Mouse (Mus musculus) forebrain, embryonic 12.5 days (tissue): Measurements from ENCODE around the gene Ccl22. TPM values are rescaled to one million over a fixed set of nuclear protein-coding genes. Genes with fewer than 3 reads are reported as not detected.

Experiments used
- ATAC-seq: fragments of 200-750 bp; cut with Nextera tagmentation; 2 replicates; pipeline ENCODE4 v1.8.0; 2017; ENCODE audit warnings: moderate TSS enrichment; ENCODE audit not compliant: low FRiP score
- H3K27ac ChIP-seq: fragments of 300-500 bp; sonication (generic); 2 replicates; pipeline ENCODE4 v1.5.1; 2016; ENCODE audit warnings: mild to moderate bottlenecking
- H3K27me3 ChIP-seq: fragments of 300-500 bp; sonication (generic); 2 replicates; pipeline ENCODE4 v1.6.1; 2016; ENCODE audit warnings: mild to moderate bottlenecking
- H3K36me3 ChIP-seq: fragments of 300-500 bp; sonication (generic); replicated peaks from 2 replicates; pipeline ENCODE4 v1.6.1; 2016; ENCODE audit warnings: mild to moderate bottlenecking
- H3K4me1 ChIP-seq: fragments of 300-500 bp; sonication (generic); 2 replicates; pipeline ENCODE4 v1.6.1; 2016
- H3K4me2 ChIP-seq: fragments of 300-500 bp; sonication (generic); 2 replicates; pipeline ENCODE4 v1.6.1; 2016; ENCODE audit warnings: mild to moderate bottlenecking, moderate library complexity
- H3K4me3 ChIP-seq: fragments of 300-500 bp; sonication (generic); replicated peaks from 2 replicates; pipeline ENCODE4 v1.5.1; 2016; ENCODE audit warnings: mild to moderate bottlenecking
- H3K9ac ChIP-seq: fragments of 300-500 bp; sonication (generic); 2 replicates; pipeline ENCODE4 v1.6.1; 2016; ENCODE audit warnings: mild to moderate bottlenecking
- H3K9me3 ChIP-seq: fragments of 300-500 bp; sonication (generic); 2 replicates; pipeline ENCODE4 v1.6.1; 2016
- WGBS: fragments of 180-500 bp; shearing (Covaris S2); methylation state at CpG from one replicate; pipeline ENCODE4 v1.1.7; 2016; 5-methylcytosine and 5-hydroxymethylcytosine counted together
- polyA plus RNA-seq: library from polyadenylated mRNA; unstranded; fragments of >200 nt; fragmentation: Nextera tagmentation; extraction: Ambion mirVana; gene quantifications from 2 replicates; pipeline ENCODE4 v1.2.1, GENCODE M21; 2016

The Ccl22 gene
- polyA plus RNA-seq, 1 experiment from 2014 or later: not detected

- no peak for ATAC-seq
- H3K27ac ChIP-seq: no peak overlapping the region
- no peaks in the 10 kb centered on the region for H3K36me3 ChIP-seq
- H3K4me1 ChIP-seq: no peaks in the 10 kb centered on the region
- H3K9me3 ChIP-seq: no peaks in the 10 kb centered on the region
- H3K4me3 ChIP-seq: no peak overlapping the region
- no peak overlapping the region for H3K9ac ChIP-seq
- no peaks in the 10 kb centered on the region for H3K27me3 ChIP-seq
- WGBS: 85% methylated on average over 3 of the region's 3 CpGs
- no peak overlapping the region for H3K4me2 ChIP-seq
Measured at GRCm38 (mm10) chr8:94740591-94740990, 4.8 kb upstream of the Ccl22 start.

GRCm38 (mm10) chr8:94741726-94742125, 3.7 kb upstream of the Ccl22 start:
- WGBS: 94% methylated on average over 4 of the region's 4 CpGs

GRCm38 (mm10) chr8:94744484-94744883, 906 bp upstream of the Ccl22 start:
- no peak overlapping the region for H3K27ac ChIP-seq
- H3K9me3 ChIP-seq: no peaks in the 10 kb centered on the region
- no peak overlapping the region for H3K4me2 ChIP-seq
- H3K4me1 ChIP-seq: no peaks in the 10 kb centered on the region
- H3K9ac ChIP-seq: no peak overlapping the region
- H3K36me3 ChIP-seq: no peaks in the 10 kb centered on the region
- no peak overlapping the region for H3K4me3 ChIP-seq
- H3K27me3 ChIP-seq: no peaks in the 10 kb centered on the region
- WGBS: 92% methylated on average over 5 of the region's 5 CpGs
- ATAC-seq: no peak

More at GRCm38 (mm10) chr8:94741726-94742125, 3.7 kb upstream of the Ccl22 start:
- Histone ChIP-seq H3K4me2 (no peak overlapping the region), H3K4me1 (no peaks in the 10 kb centered on the region), H3K36me3 (no peaks in the 10 kb centered on the region), H3K27me3 (no peaks in the 10 kb centered on the region), H3K9me3 (no peaks in the 10 kb centered on the region), H3K27ac (no peak overlapping the region), H3K9ac (no peak overlapping the region), H3K4me3 (no peak overlapping the region)
- no peak for ATAC-seq

- Histone ChIP-seq H3K27ac (no peak overlapping the region), H3K9me3 (no peaks in the 10 kb centered on the region), H3K4me1 (no peaks in the 10 kb centered on the region), H3K9ac (no peak overlapping the region), H3K36me3 (no peaks in the 10 kb centered on the region), H3K4me3 (no peak overlapping the region), H3K27me3 (no peaks in the 10 kb centered on the region), H3K4me2 (no peak overlapping the region)
- no peak for ATAC-seq
- WGBS: 86% methylated on average over 9 of the region's 9 CpGs
Measured at GRCm38 (mm10) chr8:94744972-94745371, 418 bp upstream of the Ccl22 start.

- no peak for ATAC-seq
Measured at GRCm38 (mm10) chr8:94746832-94747231, 1.4 kb downstream of the Ccl22 start.

GRCm38 (mm10) chr8:94748363-94748762, 3.0 kb downstream of the Ccl22 start:
- no peak for ATAC-seq
- Histone ChIP-seq H3K4me2 (no peak overlapping the region), H3K9me3 (no peaks in the 10 kb centered on the region), H3K36me3 (no peaks in the 10 kb centered on the region), H3K27me3 (no peaks in the 10 kb centered on the region), H3K27ac (no peak overlapping the region), H3K4me1 (no peaks in the 10 kb centered on the region), H3K4me3 (no peak overlapping the region), H3K9ac (no peak overlapping the region)
- WGBS: 65% methylated on average over 4 of the region's 4 CpGs

More at GRCm38 (mm10) chr8:94746832-94747231, 1.4 kb downstream of the Ccl22 start:
- H3K4me3 ChIP-seq: no peak overlapping the region
- no peak overlapping the region for H3K27ac ChIP-seq
- no peaks in the 10 kb centered on the region for H3K36me3 ChIP-seq
- no peaks in the 10 kb centered on the region for H3K27me3 ChIP-seq
- H3K4me1 ChIP-seq: no peaks in the 10 kb centered on the region
- H3K4me2 ChIP-seq: no peak overlapping the region
- 86% methylated on average over 8 of the region's 8 CpGs for WGBS
- H3K9ac ChIP-seq: no peak overlapping the region
- no peaks in the 10 kb centered on the region for H3K9me3 ChIP-seq

- no peak for ATAC-seq
- no peak overlapping the region for H3K27ac ChIP-seq
- H3K9ac ChIP-seq: no peak overlapping the region
Measured at GRCm38 (mm10) chr8:94749942-94750341, 4.6 kb downstream of the Ccl22 start.

GRCm38 (mm10) chr8:94751023-94751849, 5.8 kb downstream of the Ccl22 start:
- 86% methylated on average over 10 of the region's 10 CpGs for WGBS

More at GRCm38 (mm10) chr8:94749942-94750341, 4.6 kb downstream of the Ccl22 start:
- H3K4me3 ChIP-seq: no peak overlapping the region
- no peaks in the 10 kb centered on the region for H3K36me3 ChIP-seq
- H3K9me3 ChIP-seq: no peaks in the 10 kb centered on the region
- no peaks in the 10 kb centered on the region for H3K27me3 ChIP-seq
- no peaks in the 10 kb centered on the region for H3K4me1 ChIP-seq
- H3K4me2 ChIP-seq: no peak overlapping the region
- WGBS: 70% methylated on average over 3 of the region's 3 CpGs

GRCm38 (mm10) chr8:94754006-94754405, 8.6 kb downstream of the Ccl22 start:
- WGBS: 93% methylated on average over 2 of the region's 2 CpGs
- Histone ChIP-seq H3K9me3 (no peaks in the 10 kb centered on the region), H3K27me3 (no peaks in the 10 kb centered on the region), H3K4me1 (no peaks in the 10 kb centered on the region), H3K4me2 (no peak overlapping the region), H3K9ac (no peak overlapping the region), H3K4me3 (no peak overlapping the region), H3K36me3 (no peaks in the 10 kb centered on the region), H3K27ac (no peak overlapping the region)
- no peak for ATAC-seq

More at GRCm38 (mm10) chr8:94751023-94751849, 5.8 kb downstream of the Ccl22 start:
- Histone ChIP-seq H3K36me3 (no peaks in the 10 kb centered on the region), H3K27ac (no peak overlapping the region), H3K9me3 (no peaks in the 10 kb centered on the region), H3K9ac (no peak overlapping the region), H3K4me3 (no peak overlapping the region), H3K4me1 (no peaks in the 10 kb centered on the region), H3K27me3 (no peaks in the 10 kb centered on the region), H3K4me2 (no peak overlapping the region)
- ATAC-seq: no peak

GRCm38 (mm10) chr8:94754486-94754885, 9.1 kb downstream of the Ccl22 start:
- ATAC-seq: no peak
- 72% methylated on average over 2 of the region's 2 CpGs for WGBS

GRCm38 (mm10) chr8:94767035-94767434, 21.6 kb downstream of the Ccl22 start:
- WGBS: 80% methylated on average over 9 of the region's 9 CpGs
- H3K27ac ChIP-seq: no peak overlapping the region
- peaks cover 11% of the 10 kb centered on the region for H3K4me1 ChIP-seq
- H3K9me3 ChIP-seq: no peaks in the 10 kb centered on the region
- no peaks in the 10 kb centered on the region for H3K36me3 ChIP-seq
- no peak for ATAC-seq
- no peak overlapping the region for H3K4me3 ChIP-seq
- no peak overlapping the region for H3K9ac ChIP-seq
- H3K4me2 ChIP-seq: no peak overlapping the region
- peaks cover 22% of the 10 kb centered on the region for H3K27me3 ChIP-seq

More at GRCm38 (mm10) chr8:94754486-94754885, 9.1 kb downstream of the Ccl22 start:
- H3K9me3 ChIP-seq: no peaks in the 10 kb centered on the region
- H3K4me2 ChIP-seq: no peak overlapping the region
- no peak overlapping the region for H3K4me3 ChIP-seq
- H3K36me3 ChIP-seq: no peaks in the 10 kb centered on the region
- H3K4me1 ChIP-seq: no peaks in the 10 kb centered on the region
- no peak overlapping the region for H3K9ac ChIP-seq
- no peaks in the 10 kb centered on the region for H3K27me3 ChIP-seq
- no peak overlapping the region for H3K27ac ChIP-seq

GRCm38 (mm10) chr8:94770945-94771344, 25.6 kb downstream of the Ccl22 start:
- peaks cover 38% of the 10 kb centered on the region for H3K27me3 ChIP-seq
- peaks cover 36% of the 10 kb centered on the region for H3K4me1 ChIP-seq
- H3K9me3 ChIP-seq: no peaks in the 10 kb centered on the region
- ATAC-seq: no peak
- 63% methylated on average over 6 of the region's 6 CpGs for WGBS
- H3K27ac ChIP-seq: no peak overlapping the region
- H3K36me3 ChIP-seq: no peaks in the 10 kb centered on the region
- H3K9ac ChIP-seq: no peak overlapping the region
- H3K4me2 ChIP-seq: 0 out of 2 replicates have a peak overlapping the region, but pooled peaks have one; percentile 94
- H3K4me3 ChIP-seq: no peak overlapping the region
